Mouse (Mus musculus) monocyte, adult 5-6 weeks (primary cell): ENCODE data around the gene Oit1. TPM values are rescaled to one million over a fixed set of nuclear protein-coding genes. Genes with fewer than 3 reads are reported as not detected.

Source experiments
- ATAC-seq: fragments of 153-309, 156-312 bp; replicated peaks from 2 replicates; pipeline ENCODE4 v1.8.0; 2017; ENCODE audit warnings: mild to moderate bottlenecking; ENCODE audit not compliant: low TSS enrichment, insufficient number of reproducible peaks, severe bottlenecking, poor library complexity, low FRiP score
- total RNA-seq: library from RNA; stranded (forward); fragments of 200-1000, 200-491, 200-594 nt; gene quantifications from 3 replicates; pipeline ENCODE4 v1.2.3, GENCODE M21; 2017

Oit1 gene
- total RNA-seq, 1 experiment from 2014 or later: not detected

DNA sequence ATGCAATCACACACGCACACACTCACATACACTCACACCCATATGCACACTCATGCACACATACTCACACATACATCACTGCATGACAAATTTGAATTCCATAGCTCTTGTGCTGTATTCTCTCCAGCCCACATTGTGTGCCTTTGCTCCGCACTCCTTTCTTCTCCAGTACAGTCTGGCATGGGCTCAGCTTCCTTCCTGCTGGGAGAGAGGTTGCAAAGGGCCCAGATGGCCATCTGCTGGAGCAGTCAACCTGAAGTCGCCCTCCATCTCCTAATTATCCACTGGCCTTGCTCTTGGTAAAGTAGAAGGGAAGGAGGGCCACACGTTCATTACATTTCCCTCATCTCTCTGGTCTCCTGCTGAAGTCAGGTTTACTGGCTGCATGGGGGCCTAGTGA, 33.0 kb downstream of the Oit1 start:
- ATAC-seq: no peak

DNA sequence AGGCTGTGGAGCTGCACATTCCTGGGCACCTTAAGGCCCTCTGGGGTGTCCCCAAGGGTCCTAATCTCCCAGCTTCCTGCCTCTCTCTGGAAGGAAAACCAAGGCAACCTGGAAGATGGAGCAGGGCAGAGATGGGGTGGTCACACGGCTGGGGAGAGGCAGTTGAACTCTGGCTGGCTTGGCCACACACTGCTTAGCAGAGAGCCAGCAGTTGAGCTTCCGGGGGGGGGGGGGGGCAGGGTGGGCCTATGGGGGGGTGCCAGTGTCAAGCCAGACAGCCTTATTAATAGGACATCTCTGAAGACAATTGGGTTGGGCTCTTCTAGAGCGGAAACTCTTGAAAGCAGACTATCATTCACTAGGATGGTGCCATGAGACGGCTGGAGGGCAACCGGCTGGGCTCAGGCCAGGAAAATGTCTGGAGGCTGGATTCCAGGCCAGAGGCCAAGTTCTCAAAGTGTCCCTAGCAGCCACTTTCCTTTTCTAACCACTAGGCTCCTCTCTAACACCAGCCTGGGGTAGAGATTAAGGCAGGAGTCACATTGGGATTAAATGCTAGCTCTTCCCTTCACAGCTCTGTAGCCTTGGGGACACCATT, 35.9 kb downstream of the Oit1 start:
- ATAC-seq: no peak

DNA sequence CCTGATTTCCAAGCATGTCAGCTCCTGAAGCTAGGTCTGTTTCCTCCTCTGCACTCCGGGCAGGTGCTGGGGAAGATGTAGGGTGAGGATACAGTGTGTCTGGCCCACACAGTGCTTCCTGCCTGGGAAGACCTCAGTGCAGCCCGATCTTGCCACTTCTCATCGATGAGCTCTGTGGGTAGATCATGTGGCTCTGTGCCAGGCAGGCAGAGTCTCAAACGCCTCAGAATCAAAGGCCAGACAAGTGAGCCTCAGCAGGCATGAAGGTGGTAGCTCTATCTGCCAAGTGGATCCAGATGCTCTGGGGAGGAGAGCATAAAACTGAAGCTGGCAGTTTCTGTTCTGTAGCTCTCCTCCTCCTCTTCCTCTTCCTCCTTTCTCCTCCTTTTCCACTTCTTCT, 38.3 kb downstream of the Oit1 start:
- no peak for ATAC-seq

DNA sequence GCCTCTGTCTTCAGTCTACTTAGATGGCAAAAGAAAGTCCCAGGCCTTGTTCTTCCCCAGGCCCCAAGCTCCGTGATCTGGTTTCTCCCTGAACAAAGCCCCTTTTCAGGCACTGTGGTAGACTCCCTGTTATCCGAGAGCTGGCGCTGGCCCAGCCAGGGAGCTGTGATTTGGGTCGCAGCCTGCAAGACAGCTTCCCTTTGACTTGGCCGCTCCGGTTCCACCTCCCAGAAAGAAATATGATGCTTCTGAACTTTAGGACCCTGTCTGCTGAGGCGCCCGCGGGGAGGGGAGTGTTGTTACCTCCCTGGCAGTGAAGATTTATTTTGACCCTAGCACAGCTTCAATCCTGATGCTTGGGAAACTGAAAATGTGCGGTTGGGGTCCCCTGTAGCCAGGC, 42.6 kb downstream of the Oit1 start:
- no peak for ATAC-seq

DNA sequence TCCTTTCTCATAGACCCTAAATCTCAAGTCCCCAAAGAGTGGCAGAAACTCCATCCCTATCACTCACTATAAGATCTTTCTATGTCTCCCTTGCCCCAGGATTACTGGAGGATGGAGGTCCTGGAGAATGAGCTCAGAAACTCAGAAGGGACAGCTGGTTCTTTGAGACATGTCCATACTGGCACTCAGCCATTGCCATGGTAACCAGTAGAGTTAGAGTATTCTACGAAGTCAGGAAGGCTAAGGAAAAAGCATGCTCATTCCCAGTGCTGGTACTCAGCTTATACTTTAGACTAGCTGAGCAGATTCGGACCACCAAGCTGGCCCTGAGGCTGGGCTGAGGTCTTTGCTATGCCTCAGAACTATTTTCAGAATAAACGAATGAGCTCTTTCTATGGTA, 44.0 kb downstream of the Oit1 start:
- ATAC-seq: no peak

DNA sequence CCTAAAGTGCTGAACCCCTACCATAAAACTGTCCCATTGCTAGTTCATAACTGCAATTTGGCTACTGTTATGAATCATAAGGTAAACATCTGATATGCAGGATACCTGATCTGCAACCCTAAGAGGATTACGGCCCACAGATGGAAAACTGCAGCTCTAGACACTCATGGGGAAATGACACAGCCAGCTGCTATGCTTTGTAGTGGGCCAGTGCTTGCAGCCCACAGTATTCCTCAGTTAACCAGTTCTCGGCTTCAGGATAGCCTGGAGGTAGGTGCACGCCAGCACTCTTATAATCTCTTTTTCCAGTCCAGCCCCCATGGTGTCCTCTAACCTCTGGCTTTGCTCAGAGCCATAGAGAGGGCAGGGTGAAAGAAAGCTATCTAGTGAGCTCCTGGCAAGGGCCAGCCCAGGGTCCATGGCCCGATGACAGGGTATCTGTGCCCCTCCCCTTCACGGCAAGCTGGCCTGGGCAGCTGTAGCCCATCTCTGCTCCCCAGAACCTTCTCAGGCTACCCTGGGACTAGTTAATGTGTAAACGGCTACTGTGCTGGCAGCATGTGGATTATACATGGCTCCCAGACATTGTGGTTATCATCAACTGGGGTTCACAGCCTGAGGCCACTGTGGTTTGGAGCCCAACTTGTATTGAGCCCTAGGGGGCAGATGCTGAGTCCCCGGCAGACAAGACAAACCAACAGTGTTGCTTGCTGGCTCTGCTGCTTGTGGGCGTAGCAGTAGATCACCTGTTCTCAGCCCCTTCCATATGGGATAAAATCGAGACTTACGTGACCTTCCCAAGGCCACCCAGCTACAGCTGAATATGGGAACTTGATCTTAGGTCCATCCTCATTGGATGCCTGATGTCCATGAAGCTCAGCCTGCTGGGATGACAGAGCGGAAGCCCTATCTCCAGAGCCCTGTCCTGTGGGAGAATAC, 46.0 kb downstream of the Oit1 start:
- no peak for ATAC-seq

DNA sequence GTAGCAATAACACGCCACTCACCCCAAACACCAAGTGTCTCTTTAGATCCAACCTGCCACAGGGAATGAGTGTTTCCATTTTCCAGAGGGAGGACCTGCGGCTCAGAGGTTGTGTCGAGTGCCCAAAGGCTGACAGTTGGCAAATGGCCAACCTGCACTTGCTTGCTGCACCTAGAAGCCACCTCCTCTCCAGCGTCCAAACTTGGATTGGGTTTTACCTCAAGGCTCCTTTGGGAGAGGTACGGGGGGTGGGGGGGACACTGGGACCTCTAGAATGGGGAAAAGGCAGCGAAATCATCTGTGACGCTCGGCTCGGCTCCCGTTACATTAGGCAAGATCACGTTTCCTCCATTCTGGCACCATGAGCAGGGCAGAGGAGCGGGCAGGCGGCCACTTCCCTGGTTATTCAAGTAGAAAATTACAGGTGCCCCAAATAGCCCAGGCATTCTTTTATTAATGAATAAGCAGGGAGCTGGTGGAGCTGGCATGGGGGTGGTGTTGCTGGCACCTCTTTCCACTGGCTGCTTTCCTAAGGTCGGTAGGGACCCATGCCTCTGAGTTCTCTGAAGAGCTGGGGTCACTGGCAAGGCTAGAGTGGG, 47.1 kb downstream of the Oit1 start:
- ATAC-seq: no peak

DNA sequence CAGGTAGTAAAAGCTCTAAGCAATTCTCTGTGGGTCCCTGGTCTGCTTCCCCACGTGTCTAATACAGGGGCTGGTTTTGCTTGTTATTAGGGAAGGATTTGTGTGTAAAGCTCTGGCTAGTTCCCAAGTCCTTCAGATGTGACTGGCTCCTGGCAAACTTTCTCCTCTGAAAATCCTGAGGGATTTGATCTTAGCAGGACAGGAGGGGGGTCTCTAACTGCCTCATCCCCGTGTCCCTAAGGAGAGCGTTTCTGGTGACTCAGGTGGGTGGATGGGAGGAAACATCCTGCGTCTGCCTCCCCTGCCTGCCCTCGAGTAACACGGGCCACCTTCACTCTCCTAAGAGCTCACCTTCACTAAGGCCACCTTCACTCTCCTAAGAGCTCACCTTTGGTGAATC, 48.2 kb downstream of the Oit1 start:
- no peak for ATAC-seq

DNA sequence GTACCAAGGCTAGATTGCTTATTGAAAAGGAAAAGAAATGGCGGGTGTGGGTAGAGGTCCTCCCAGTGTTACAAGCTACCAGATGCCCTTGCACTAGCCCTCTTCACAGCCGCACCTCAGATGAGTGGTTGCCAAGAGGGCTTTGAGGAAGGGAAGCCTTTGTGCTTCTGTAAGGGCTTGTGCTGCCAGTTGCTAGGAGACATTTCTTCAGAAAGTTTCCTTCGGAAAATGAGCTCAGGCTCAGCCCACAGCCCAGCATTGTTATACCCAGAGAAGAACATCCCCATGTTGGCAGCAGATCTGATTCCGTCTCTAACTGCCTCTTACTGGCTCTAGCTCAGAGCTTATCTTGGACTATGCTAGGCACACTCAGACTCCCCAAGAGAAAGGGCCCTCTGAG, 49.0 kb downstream of the Oit1 start:
- no peak for ATAC-seq

DNA sequence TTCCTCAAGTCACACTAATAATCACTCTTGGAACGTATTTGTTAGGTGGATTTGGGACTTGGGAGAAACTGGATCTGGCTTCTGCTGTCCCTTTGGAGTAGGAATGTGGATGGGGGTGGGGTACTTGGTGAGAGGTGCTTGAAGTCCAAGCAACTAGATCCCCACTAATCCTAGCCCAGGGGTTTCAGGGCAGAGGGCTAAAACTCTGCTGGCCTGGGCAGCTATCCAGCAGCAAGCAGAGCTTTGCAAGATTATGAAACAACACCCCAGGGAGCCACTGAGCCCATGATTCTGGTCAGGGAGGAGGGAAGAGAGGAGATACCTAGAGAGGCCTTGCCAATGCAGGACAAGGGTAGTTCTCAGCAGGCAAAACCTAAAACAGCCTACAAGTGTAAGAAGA, 51.2 kb downstream of the Oit1 start:
- no peak for ATAC-seq

DNA sequence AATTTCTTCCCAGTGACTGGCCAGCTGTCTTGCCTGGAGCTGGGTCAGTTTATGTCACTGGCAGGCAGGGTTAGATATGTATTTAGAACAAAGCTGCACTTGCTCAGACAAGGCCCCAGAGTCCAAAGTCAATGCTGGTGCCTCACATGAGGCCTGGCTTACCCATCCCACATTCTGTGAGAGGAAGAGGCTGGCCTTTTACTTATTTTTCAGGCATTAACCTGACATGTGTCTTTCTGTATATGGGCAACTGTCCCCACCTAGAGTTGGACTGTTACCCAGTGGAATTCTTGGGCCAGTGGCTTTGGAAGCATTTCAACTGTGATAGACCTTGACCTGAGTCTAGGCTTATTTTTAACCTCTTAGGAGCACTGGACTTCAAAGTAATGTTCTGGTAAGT, 51.6 kb downstream of the Oit1 start:
- no peak for ATAC-seq

DNA sequence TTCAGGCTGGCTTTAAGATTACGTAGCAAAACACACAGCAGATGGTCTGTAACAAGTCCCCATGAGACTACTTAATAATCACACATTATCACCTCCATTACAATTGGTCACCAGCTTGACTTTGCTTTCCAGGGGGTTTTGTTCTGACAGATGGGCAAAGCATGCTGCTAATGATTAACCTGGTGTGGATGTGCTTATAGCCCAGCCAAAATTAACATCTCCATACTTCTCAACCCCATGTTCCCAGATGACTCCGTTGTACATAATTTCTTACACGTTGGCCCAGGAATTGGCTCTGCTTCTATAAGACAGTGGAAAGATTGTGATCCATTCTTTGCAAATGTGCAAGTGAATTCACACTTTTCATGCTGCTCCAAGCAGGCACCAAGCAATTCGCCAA, 52.8 kb downstream of the Oit1 start:
- ATAC-seq: no peak

DNA sequence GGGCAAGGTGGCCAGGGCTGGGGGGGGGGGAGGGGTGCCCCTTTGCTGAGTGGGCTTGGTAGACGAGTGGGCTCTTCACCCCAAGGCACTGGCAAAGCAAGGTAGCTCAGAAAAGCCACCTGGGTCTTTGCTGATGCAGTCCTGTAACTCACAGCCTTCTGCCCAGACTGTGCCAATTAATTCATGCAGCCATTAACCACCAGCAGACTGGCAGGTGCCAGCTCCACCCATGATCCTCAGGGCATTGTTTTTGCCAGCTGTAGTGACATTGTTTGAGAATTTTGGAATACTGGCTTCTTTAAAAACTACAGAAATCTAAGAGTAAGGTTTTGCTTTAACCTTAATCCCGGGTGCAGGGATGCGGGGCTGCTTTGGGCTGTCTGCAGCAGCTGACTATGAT, 58.0 kb downstream of the Oit1 start:
- ATAC-seq: no peak

DNA sequence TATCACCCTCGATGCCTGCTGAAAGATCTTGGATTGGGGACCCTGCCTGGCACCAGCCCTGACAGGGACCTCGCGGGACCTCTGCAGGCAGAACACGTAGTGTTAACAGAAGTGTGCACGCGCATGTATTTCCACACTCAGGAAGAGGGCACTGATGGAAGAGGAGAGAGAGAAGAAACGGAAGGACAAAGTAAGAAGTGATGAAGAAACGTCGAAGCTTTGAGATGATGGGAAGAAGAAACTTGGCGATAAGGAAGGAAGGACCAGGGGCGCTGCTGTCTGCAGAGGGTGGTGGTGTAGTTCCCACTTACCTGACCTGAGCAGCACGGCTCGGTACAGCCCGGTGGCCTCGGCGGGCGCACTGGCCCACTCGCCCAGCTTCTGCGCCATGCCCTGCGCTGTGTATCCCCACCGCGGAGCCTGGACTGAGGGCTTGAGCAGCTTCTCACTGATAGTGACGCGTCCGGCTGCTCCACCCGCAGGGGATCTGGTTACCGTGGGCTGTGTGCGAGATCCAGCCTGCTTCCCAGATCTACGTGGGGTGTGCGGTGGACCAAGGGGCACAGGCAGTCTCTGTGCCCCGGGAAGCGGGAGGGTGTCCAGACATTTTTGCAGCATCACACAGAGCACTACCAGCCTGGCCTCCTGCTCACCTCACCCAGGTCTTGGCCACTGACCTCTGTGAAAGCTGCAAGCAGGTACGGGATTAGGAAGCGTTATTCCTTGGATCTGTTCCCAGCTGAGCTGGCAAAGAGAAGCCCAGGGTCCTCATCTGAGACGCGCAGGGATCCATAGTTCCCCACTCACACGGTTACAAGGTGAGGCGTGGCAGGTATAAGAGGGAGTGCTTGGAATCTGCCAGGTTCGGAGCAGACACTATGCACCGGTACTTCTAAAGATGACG, 61.1 kb downstream of the Oit1 start, which contains the start of gene Fam107a:
Fam107a (minus strand) TSS at position 830 of the 904 bp plus-strand sequence.
- ATAC-seq: no peak

DNA sequence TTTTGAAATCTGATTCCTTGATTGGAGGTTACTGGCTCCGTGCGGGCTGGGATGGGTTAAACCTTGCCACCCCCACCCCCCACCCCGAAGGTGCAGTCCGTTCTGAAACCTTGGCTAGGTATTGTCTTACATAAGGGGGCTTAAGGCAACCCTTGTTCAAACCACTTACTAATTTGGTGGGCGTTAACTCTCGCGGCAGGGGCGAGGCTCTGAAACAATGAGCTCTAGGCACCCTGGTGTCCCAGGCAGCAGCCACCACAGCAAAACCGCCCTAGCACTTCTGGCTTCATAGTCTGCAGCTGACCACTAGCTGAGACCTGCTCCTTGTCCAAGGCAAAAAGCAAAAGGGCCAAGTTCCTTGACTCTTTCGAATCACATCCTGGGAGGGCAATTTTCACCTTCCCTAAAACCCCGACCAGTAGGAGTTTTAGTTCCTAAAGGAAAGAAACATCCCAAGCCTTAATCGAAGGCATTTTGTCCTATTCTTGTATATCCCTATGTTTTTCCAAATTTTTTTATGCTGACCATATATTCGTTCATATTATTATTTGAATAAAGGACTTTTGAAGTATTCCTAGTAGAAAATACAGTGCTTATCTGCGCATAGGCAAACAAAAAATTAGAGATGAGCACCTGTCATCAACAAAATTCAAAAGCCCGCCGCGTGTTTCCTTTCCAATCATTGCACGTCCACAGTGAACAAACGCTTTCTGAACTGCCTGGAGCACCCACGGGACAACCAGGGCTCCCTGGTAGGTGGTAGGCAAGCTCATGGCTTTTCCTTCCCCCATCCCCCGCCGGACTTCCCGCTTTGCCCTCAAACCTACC, 62.0 kb downstream of the Oit1 start:
- no peak for ATAC-seq

DNA sequence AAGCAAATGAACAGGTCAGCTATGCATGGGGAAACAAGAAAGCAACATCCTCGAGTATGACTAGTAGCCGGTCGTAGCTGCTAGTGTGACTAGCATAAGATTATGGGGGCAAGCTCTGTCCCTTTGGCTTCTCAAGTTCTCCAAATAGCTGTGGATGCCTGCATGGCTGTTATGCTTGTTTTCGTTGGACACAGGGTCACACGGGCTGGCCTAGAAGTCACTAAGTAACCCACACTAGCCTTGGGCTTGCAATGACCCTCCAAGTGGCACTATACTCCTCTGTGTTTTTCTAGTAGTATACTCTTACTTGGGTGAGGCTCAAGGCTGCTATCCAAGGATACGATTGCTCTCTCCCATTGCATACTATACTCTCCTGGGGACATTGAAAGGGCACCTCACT, 63.4 kb downstream of the Oit1 start:
- no peak for ATAC-seq

DNA sequence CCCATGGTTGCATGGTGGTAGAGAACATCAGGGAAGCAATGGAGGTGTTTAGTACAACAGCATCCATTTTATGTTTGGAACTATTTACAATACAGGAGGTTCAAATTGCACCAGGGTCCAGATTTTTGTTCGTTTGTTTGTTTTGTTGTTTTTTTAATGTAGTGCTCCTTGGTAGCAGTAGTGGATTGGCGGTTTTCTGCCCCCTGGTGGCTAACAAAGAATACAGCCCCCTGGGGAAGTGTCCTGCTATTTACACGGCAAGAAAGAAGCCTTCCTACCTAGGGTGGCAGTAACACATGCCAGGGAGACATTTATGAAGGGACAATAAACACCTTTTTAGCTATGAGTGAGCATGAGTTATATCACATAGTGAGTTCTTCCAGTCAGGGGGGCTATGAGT, 64.0 kb downstream of the Oit1 start:
- no peak for ATAC-seq

DNA sequence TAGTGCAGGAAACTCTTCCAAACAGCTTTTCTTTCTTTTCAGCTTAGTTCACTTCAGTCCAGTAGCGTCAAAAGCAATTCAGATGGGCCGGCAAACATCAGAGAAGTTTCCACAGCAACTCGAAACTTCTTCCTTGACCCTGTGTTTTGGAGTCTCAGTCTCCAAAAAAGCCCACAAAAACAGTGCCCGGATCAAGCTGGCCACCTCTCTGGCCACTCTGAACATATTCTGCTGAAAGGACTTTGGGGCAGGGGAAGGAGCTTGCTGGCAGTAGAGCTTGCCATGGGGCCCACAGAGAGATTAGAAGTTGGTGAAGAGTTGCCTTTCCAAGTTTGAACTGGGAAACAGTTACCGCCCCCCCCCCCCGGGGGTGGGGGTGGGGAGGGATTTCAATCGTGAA, 64.7 kb downstream of the Oit1 start:
- ATAC-seq: no peak
